Mouse (Mus musculus) embryo, embryonic 11.5 days (tissue): ENCODE measurements at regions not wholly inside any gene's neighbourhood (a gene's known extent, or its start where the extent isn't known, plus 50 kb on each side); places are given as distances from the start of the nearest gene placed in this dataset.
"Not testable (repeated sequence)": the region's sequence is repeated elsewhere in the genome, so short reads cannot be mapped to it uniquely, and the experiment has no call there.

ENCODE experiments used
- DNase-seq: peaks from one replicate; pipeline ENCODE4 v3.0.0-alpha.2; 2012; ENCODE audit warnings: low read depth, low spot score

DNA sequence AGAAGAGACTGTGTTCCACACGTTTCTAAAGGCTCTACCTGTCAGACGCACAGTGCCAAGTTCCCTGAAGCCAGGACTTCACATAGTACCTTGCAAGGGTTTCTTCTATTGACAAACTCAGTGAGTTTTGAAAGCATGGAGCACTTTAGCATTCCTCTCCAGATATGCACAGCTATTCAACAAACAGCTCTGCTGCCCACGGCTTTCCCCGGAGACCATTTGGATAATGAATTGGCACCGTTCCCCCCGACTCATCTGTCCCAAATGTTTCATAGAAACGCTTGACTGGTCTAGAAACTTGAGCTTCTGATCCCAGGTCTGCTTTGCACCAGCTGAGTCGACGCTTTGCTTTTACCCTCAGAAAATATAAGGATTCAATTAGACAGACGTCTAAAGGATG, 162.2 kb upstream of the St6galnac5 start:
- no peak for DNase-seq

- no peak for DNase-seq
These were observed 158.9 kb upstream of the St6galnac5 start for GRCm38 (mm10) chr3:153140985-153141384.

- DNase-seq: no peak
These were observed 143.3 kb upstream of the St6galnac5 start for GRCm38 (mm10) chr3:153125335-153125734.

- DNase-seq: no peak
These were observed 139.9 kb upstream of the St6galnac5 start for GRCm38 (mm10) chr3:153121934-153122333.

DNA sequence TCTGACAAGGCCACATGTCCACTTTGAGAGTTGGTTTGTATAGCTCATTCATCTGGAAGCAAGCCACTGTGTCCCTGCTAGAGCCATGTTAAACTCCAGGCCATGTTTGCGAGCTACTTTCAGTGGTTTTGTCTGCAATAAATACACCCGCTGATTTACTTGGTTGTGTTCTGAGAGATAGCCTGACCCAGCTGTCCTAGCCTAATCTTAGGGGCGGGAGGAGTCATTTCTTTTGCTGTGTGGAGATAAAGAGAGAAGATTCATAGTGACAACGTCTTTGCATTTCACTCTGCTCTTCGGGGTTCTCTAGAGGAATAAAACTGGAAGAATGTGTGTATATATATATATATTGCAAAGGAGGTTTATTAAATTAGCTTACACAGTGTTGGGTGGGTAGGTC, 137.1 kb upstream of the St6galnac5 start:
- DNase-seq: no peak

- no peak for DNase-seq
These were observed 136.6 kb upstream of the St6galnac5 start for GRCm38 (mm10) chr3:153118643-153119042.

DNA sequence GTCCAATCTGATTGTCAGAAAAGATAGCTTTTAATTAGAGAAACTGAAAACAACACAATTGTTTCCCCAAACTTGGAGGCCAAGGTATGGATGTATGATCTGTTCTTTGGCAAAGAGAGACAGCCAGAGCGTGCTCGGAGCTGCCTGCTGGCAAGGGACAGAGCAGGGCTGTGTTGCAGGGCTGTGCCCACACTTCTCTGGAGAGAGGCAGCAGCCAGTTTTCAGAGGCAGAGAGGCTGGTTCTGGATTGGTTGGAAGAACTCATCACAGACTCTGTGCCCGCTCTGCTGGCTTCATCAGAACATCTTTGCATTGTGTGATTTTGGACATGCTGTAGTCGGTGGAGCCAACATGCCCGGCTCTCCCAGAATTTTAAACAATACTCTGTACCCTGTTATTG, 123.5 kb upstream of the St6galnac5 start:
- no peak for DNase-seq

- not testable (repeated sequence) for DNase-seq
These were observed 108.5 kb upstream of the St6galnac5 start for GRCm38 (mm10) chr3:153090572-153090971.

DNA sequence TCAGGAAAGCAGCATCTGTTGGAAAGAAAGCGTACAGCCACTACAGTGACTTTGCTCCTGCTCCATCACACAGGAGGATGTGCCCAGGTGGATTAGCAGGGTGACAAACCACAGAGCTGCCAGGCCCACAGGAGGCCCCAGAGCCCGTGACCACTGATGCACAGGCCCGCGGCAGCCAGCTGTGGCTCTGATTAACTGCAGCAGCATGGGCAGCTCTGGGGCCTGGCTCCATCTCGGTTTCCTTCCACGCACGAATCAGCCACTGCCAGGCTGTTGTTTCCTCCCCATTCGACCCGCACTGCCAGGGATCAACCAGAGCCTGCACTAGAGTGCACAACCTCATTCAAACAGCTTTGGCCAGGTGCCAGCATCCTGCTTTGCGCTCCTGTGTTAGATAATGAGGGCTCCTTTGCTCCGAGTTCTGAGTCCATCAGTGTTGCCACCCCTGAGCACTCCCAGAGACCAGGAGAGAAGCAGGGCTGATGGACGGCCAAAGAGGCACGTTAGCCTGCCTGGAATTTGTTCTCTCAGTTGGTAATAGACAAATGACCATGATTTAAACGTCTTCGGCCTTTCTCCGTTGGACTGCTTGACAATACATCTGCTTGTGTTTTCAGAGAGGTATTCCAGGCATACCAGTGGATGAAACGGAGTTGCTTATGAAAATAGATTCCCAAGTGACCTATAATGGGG, 103.2 kb upstream of the St6galnac5 start:
- DNase-seq: peak; percentile 19

- peak; percentile 9 for DNase-seq
These were observed 102.4 kb upstream of the St6galnac5 start for GRCm38 (mm10) chr3:153084226-153085095.

- no peak for DNase-seq
These were observed 98.3 kb upstream of the St6galnac5 start for GRCm38 (mm10) chr3:153080371-153080770.

- DNase-seq: no peak
These were observed 96.0 kb upstream of the St6galnac5 start for GRCm38 (mm10) chr3:153077846-153078703.

- no peak for DNase-seq
These were observed 90.3 kb upstream of the St6galnac5 start for GRCm38 (mm10) chr3:153072200-153072919.

- no peak for DNase-seq
These were observed 89.5 kb upstream of the St6galnac5 start for GRCm38 (mm10) chr3:153071549-153071948.

DNA sequence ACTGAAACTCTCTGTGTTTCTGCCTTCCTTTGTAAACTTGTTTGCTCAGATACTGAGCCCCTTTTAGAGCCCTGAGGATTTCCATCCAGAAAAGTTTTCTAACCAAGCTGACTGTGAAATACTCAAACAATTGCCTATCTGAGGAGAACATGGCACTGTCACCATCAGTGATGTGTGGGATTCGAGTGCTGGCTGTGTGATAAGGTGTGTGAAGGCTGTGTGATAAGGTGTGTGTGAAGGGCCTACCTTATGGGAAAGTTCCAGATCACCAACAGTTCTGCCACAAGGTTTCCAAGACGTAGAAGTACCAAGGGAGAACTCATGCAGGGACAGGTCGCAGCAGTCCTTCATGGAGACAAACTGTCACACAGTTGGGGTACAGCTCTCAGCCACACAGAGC, 89.1 kb upstream of the St6galnac5 start:
- no peak for DNase-seq

GRCm38 (mm10) chr3:153065890-153066289, 83.8 kb upstream of the St6galnac5 start:
- DNase-seq: no peak

GRCm38 (mm10) chr3:153053163-153053562, 71.1 kb upstream of the St6galnac5 start:
- no peak for DNase-seq

DNA sequence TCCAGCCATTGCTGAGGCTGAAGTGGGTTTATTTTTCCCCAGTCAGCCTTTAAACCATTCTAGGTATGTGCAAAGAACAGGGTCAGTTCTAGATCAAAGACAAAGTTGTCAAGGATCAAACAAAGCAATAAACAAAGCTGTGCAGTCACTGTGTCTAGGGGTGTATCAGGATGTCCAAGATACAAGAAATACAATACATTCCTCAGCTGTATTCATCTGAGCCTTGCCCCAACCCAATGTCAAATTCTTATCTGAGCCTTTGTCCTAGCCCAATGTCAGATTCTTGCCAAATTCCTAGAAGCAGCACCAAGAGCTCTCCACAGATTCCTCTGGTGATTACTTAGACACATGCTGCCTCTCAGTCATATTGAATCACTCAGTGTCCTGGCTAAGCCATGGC, 69.5 kb upstream of the St6galnac5 start:
- DNase-seq: no peak

DNA sequence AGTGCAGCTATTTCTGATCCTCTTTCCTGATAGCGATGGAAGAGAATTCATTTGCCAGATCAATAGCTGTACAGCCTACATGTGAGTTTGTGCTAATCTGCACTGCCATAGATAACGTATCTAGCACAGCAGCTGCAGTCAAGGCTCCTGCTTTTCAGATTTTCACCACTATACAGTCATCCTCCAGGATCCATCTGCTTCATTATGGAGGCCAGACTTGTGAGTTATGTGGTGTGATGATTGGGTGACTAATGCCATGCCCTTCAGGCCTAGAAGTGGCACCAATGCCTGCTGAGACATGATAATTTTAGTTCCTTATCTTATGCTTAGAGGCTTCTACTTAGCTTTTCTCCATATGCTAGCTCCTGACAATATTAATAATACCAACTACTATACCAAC, 63.3 kb upstream of the St6galnac5 start:
- DNase-seq: no peak

DNA sequence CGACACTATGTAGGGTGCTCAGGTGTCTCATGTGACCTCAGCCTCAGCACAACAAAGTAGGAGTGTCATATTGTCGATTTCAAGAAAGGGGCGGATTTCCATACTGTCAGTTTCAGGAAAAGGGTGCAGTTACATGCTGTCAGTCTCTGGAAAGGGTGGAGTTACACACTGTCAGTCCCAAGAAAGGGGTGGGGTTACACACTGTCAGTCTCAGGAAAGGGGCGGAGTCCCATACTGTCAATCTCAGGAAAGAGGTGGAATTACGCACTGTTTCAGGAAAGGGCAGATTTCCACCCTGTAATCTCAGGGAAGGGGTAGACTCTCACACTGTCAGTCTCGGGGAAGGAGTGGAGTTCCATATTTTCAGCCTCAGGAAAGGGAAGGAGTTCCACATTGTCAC, 51.9 kb upstream of the St6galnac5 start:
- DNase-seq: no peak
